Mouse (Mus musculus): Measurements from ENCODE around the gene Tmem205. TPM values are rescaled to one million over a fixed set of nuclear protein-coding genes. Genes with fewer than 3 reads are reported as not detected.

Tmem205 gene
- polyA plus RNA-seq, 1 experiment from 2014 or later, result 49.3 TPM

GRCm38 (mm10) chr9:21901223-21901820 lies 26.0 kb downstream of the Tmem205 start:
- 0 out of 2 replicates have a peak overlapping the region, but pooled peaks have one; percentile 22 for H3K9ac ChIP-seq
- peak overlapping the region; percentile 43 for H3K27ac ChIP-seq
- 12% methylated on average over 10 of the region's 10 CpGs for WGBS
- no peaks in the 10 kb centered on the region for H3K9me3 ChIP-seq
- peak overlapping the region; percentile 48 for H3K4me2 ChIP-seq
- peaks cover 4% of the 10 kb centered on the region; the same call in 1 of the 2 replicates for H3K4me1 ChIP-seq
- peak; percentile 87 for ATAC-seq (replicated peaks)
- H3K4me3 ChIP-seq, result peak overlapping the region; percentile 40
- peaks cover 23% of the 10 kb centered on the region for H3K27me3 ChIP-seq (replicated peaks)
- H3K36me3 ChIP-seq (replicated peaks), result no peaks in the 10 kb centered on the region

GRCm38 (mm10) chr9:21889229-21889628 lies 38.1 kb downstream of the Tmem205 start:
- Histone ChIP-seq H3K27me3 (replicated peaks) (no peaks in the 10 kb centered on the region), H3K9ac (no peak overlapping the region), H3K9me3 (no peaks in the 10 kb centered on the region), H3K4me3 (no peak overlapping the region), H3K27ac (no peak overlapping the region), H3K4me1 (no peaks in the 10 kb centered on the region), H3K36me3 (replicated peaks) (no peaks in the 10 kb centered on the region), H3K4me2 (no peak overlapping the region)
- 63% methylated on average over 3 of the region's 3 CpGs for WGBS
- no peak for ATAC-seq (replicated peaks)

DNA sequence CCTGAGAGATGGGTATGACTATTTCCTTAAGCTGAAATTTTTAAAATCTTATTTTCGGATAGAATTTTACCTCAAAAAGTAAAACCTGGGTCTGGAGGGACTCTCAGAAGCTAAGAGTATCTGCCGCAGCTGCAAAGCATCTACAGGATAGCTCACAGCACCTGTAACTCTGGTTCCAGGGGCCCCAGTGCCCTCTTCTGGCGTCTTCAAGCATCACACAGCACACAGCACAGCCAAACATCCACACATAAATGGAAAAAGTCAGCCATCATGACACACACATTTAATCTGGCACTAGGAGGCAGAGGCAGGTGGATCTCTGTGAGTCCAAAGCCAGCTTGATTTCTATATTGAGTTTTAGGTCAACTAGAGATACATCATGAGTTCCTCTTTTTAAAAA lies 50.8 kb downstream of the Tmem205 start:
- H3K9me3 ChIP-seq, result no peaks in the 10 kb centered on the region
- no peak overlapping the region for H3K9ac ChIP-seq
- no peak overlapping the region for H3K4me2 ChIP-seq
- no peaks in the 10 kb centered on the region for H3K27me3 ChIP-seq (replicated peaks)
- 66% methylated on average over 3 of the region's 3 CpGs for WGBS
- no peaks in the 10 kb centered on the region for H3K36me3 ChIP-seq (replicated peaks)
- no peak overlapping the region for H3K4me3 ChIP-seq
- ATAC-seq (replicated peaks), result no peak
- H3K4me1 ChIP-seq, result no peaks in the 10 kb centered on the region
- no peak overlapping the region for H3K27ac ChIP-seq

- Histone ChIP-seq H3K27ac (no peak overlapping the region), H3K4me3 (no peak overlapping the region), H3K9me3 (no peaks in the 10 kb centered on the region), H3K4me1 (no peaks in the 10 kb centered on the region), H3K36me3 (replicated peaks) (no peaks in the 10 kb centered on the region), H3K4me2 (no peak overlapping the region), H3K27me3 (replicated peaks) (no peaks in the 10 kb centered on the region), H3K9ac (no peak overlapping the region)
- ATAC-seq (replicated peaks), result no peak
- 62% methylated on average over 4 of the region's 4 CpGs for WGBS
Observed at GRCm38 (mm10) chr9:21872204-21872603, 55.2 kb downstream of the Tmem205 start.

Other genes starting within 250 kb of the Tmem205 start
- gene Ldlr, start 204.1 kb downstream of the Tmem205 start, polyA plus RNA-seq (2015; fragmentation: Nextera tagmentation; extraction: Ambion mirVana), result 15.8 and 15.9 TPM in 2 replicates
- 15.7 and 17.8 TPM in 2 replicates for gene Spc24, start 167.3 kb downstream of the Tmem205 start, polyA plus RNA-seq (2015; fragmentation: Nextera tagmentation; extraction: Ambion mirVana)
- 5.8 TPM in 2 replicates for gene Kank2, start 128.8 kb downstream of the Tmem205 start, polyA plus RNA-seq (2015; fragmentation: Nextera tagmentation; extraction: Ambion mirVana)
- gene Angptl8, start 92.0 kb downstream of the Tmem205 start, polyA plus RNA-seq (2015; fragmentation: Nextera tagmentation; extraction: Ambion mirVana), result 0.61 and 0.74 TPM in 2 replicates
- gene Dock6, start 74.9 kb downstream of the Tmem205 start, polyA plus RNA-seq (2015; fragmentation: Nextera tagmentation; extraction: Ambion mirVana), result 19.2 and 20.4 TPM in 2 replicates
- gene Rab3d, start 9.4 kb downstream of the Tmem205 start, polyA plus RNA-seq (2015; fragmentation: Nextera tagmentation; extraction: Ambion mirVana), result 15.4 and 15.5 TPM in 2 replicates
- 13.4 and 14.1 TPM in 2 replicates for gene Ccdc159, start 85 bp downstream of the Tmem205 start, polyA plus RNA-seq (2015; fragmentation: Nextera tagmentation; extraction: Ambion mirVana)
- 116 and 120 TPM in 2 replicates for gene Plppr2, start 9.5 kb upstream of the Tmem205 start, polyA plus RNA-seq (2015; fragmentation: Nextera tagmentation; extraction: Ambion mirVana)
- 10.5 TPM in 2 replicates for gene Swsap1, start 28.2 kb upstream of the Tmem205 start, polyA plus RNA-seq (2015; fragmentation: Nextera tagmentation; extraction: Ambion mirVana)
- 1.6 and 1.9 TPM in 2 replicates for gene Epor, start 36.0 kb upstream of the Tmem205 start, polyA plus RNA-seq (2015; fragmentation: Nextera tagmentation; extraction: Ambion mirVana)
- 1.1 and 1.8 TPM in 2 replicates for gene Rgl3, start 61.9 kb upstream of the Tmem205 start, polyA plus RNA-seq (2015; fragmentation: Nextera tagmentation; extraction: Ambion mirVana)
- gene Ccdc151, start 75.1 kb upstream of the Tmem205 start, polyA plus RNA-seq (2015; fragmentation: Nextera tagmentation; extraction: Ambion mirVana), result 4.8 and 6.4 TPM in 2 replicates
- gene Prkcsh, start 75.2 kb upstream of the Tmem205 start, polyA plus RNA-seq (2015; fragmentation: Nextera tagmentation; extraction: Ambion mirVana), result 94.6 and 103 TPM in 2 replicates
- gene Elavl3, start 124.5 kb upstream of the Tmem205 start, polyA plus RNA-seq (2015; fragmentation: Nextera tagmentation; extraction: Ambion mirVana), result 110 and 113 TPM in 2 replicates
- gene Gm49318, start 143.7 kb upstream of the Tmem205 start, polyA plus RNA-seq (2015; fragmentation: Nextera tagmentation; extraction: Ambion mirVana), result not detected in 2 replicates
- 21.7 and 22.5 TPM in 2 replicates for gene Zfp653, start 143.8 kb upstream of the Tmem205 start, polyA plus RNA-seq (2015; fragmentation: Nextera tagmentation; extraction: Ambion mirVana)
- gene Ecsit, start 157.9 kb upstream of the Tmem205 start, polyA plus RNA-seq (2015; fragmentation: Nextera tagmentation; extraction: Ambion mirVana), result 58.8 and 59.4 TPM in 2 replicates
- 1.9 and 2.4 TPM in 2 replicates for gene Cnn1, start 171.7 kb upstream of the Tmem205 start, polyA plus RNA-seq (2015; fragmentation: Nextera tagmentation; extraction: Ambion mirVana)
- 181 and 198 TPM in 2 replicates for gene Elof1, start 189.6 kb upstream of the Tmem205 start, polyA plus RNA-seq (2015; fragmentation: Nextera tagmentation; extraction: Ambion mirVana)
- gene Acp5, start 208.2 kb upstream of the Tmem205 start, polyA plus RNA-seq (2015; fragmentation: Nextera tagmentation; extraction: Ambion mirVana), result 0.66 and 0.96 TPM in 2 replicates
- 84.2 and 85.7 TPM in 2 replicates for gene Pigyl, start 229.3 kb upstream of the Tmem205 start, polyA plus RNA-seq (2015; fragmentation: Nextera tagmentation; extraction: Ambion mirVana)